Mouse (Mus musculus): Measurements from ENCODE around the gene Nutf2-ps1. TPM values are rescaled to one million over a fixed set of nuclear protein-coding genes. Genes with fewer than 3 reads are reported as not detected.

The Nutf2-ps1 gene
- polyA plus RNA-seq, 1 experiment from 2014 or later: 336 TPM

GRCm38 (mm10) chr19:53564174-53564573 is 24.7 kb downstream of the Nutf2-ps1 start:
- Histone ChIP-seq H3K9ac (no peak overlapping the region), H3K4me1 (no peaks in the 10 kb centered on the region), H3K4me3 (no peak overlapping the region), H3K4me2 (replicated peaks) (no peak overlapping the region), H3K9me3 (replicated peaks) (peaks cover 3% of the 10 kb centered on the region; the same call in 1 of the 2 replicates), H3K27me3 (no peaks in the 10 kb centered on the region), H3K36me3 (no peaks in the 10 kb centered on the region), H3K27ac (no peak overlapping the region)
- WGBS: 50% methylated on average over 4 of the region's 4 CpGs
- ATAC-seq (ENCODE audit: low FRiP score): no peak

- Histone ChIP-seq H3K9ac (no peak overlapping the region), H3K27me3 (peaks cover 3% of the 10 kb centered on the region; the same call in 1 of the 2 replicates), H3K4me3 (no peak overlapping the region), H3K9me3 (replicated peaks) (peaks cover 3% of the 10 kb centered on the region; the same call in 1 of the 2 replicates), H3K4me2 (replicated peaks) (no peak overlapping the region), H3K4me1 (peaks cover 8% of the 10 kb centered on the region), H3K27ac (no peak overlapping the region), H3K36me3 (no peaks in the 10 kb centered on the region)
- WGBS: 78% methylated on average over 3 of the region's 3 CpGs
- no peak for ATAC-seq (ENCODE audit: low FRiP score)
Observed at GRCm38 (mm10) chr19:53560436-53560835, 28.4 kb downstream of the Nutf2-ps1 start.

GRCm38 (mm10) chr19:53557267-53557936 is 31.5 kb downstream of the Nutf2-ps1 start:
- no peak overlapping the region for H3K27ac ChIP-seq
- ATAC-seq (ENCODE audit: low FRiP score): no peak
- H3K36me3 ChIP-seq: no peaks in the 10 kb centered on the region
- WGBS: 38% methylated on average over 20 of the region's 20 CpGs
- H3K4me2 ChIP-seq (replicated peaks): peak overlapping the region; percentile 34
- peaks cover 8% of the 10 kb centered on the region for H3K4me1 ChIP-seq
- H3K9me3 ChIP-seq (replicated peaks): no peaks in the 10 kb centered on the region
- no peak overlapping the region for H3K9ac ChIP-seq
- H3K4me3 ChIP-seq: no peak overlapping the region
- H3K27me3 ChIP-seq: peaks cover 3% of the 10 kb centered on the region; the same call in 1 of the 2 replicates

GRCm38 (mm10) chr19:53556841-53557240 is 32.0 kb downstream of the Nutf2-ps1 start:
- Histone ChIP-seq H3K4me2 (replicated peaks) (peak overlapping the region; percentile 34; the same call in 1 of the 2 replicates), H3K27ac (no peak overlapping the region), H3K9ac (no peak overlapping the region), H3K9me3 (replicated peaks) (no peaks in the 10 kb centered on the region), H3K4me1 (peaks cover 8% of the 10 kb centered on the region), H3K27me3 (peaks cover 3% of the 10 kb centered on the region; the same call in 1 of the 2 replicates), H3K36me3 (no peaks in the 10 kb centered on the region), H3K4me3 (no peak overlapping the region)
- 27% methylated on average over 6 of the region's 6 CpGs for WGBS
- no peak for ATAC-seq (ENCODE audit: low FRiP score)

- Histone ChIP-seq H3K4me3 (no peak overlapping the region), H3K4me2 (replicated peaks) (no peak overlapping the region), H3K9ac (no peak overlapping the region), H3K27me3 (peaks cover 3% of the 10 kb centered on the region; the same call in 1 of the 2 replicates), H3K4me1 (peaks cover 8% of the 10 kb centered on the region), H3K27ac (no peak overlapping the region), H3K36me3 (no peaks in the 10 kb centered on the region), H3K9me3 (replicated peaks) (no peaks in the 10 kb centered on the region)
- no peak for ATAC-seq (ENCODE audit: low FRiP score)
- WGBS: 75% methylated on average over 5 of the region's 5 CpGs
Observed at GRCm38 (mm10) chr19:53554981-53555616, 33.8 kb downstream of the Nutf2-ps1 start.

- Histone ChIP-seq H3K4me3 (no peak overlapping the region), H3K4me2 (replicated peaks) (no peak overlapping the region), H3K9me3 (replicated peaks) (no peaks in the 10 kb centered on the region), H3K4me1 (peaks cover 8% of the 10 kb centered on the region), H3K36me3 (no peaks in the 10 kb centered on the region), H3K27me3 (peaks cover 3% of the 10 kb centered on the region; the same call in 1 of the 2 replicates), H3K9ac (no peak overlapping the region), H3K27ac (no peak overlapping the region)
- 86% methylated on average over 11 of the region's 11 CpGs for WGBS
- no peak for ATAC-seq (ENCODE audit: low FRiP score)
Observed at GRCm38 (mm10) chr19:53554402-53554801, 34.5 kb downstream of the Nutf2-ps1 start.

GRCm38 (mm10) chr19:53552795-53553194 is 36.1 kb downstream of the Nutf2-ps1 start:
- no peak overlapping the region for H3K4me3 ChIP-seq
- WGBS: 58% methylated on average over 6 of the region's 6 CpGs
- H3K4me2 ChIP-seq (replicated peaks): no peak overlapping the region
- H3K9me3 ChIP-seq (replicated peaks): no peaks in the 10 kb centered on the region
- no peak for ATAC-seq (ENCODE audit: low FRiP score)
- H3K9ac ChIP-seq: no peak overlapping the region
- no peak overlapping the region for H3K27ac ChIP-seq
- H3K36me3 ChIP-seq: no peaks in the 10 kb centered on the region
- peaks cover 8% of the 10 kb centered on the region for H3K4me1 ChIP-seq
- H3K27me3 ChIP-seq: peaks cover 3% of the 10 kb centered on the region; the same call in 1 of the 2 replicates

GRCm38 (mm10) chr19:53552216-53552786 is 36.6 kb downstream of the Nutf2-ps1 start:
- whole genome bisulfite sequencing: 35% methylated on average over 10 of the region's 10 CpGs
- Histone ChIP-seq H3K36me3 (no peaks in the 10 kb centered on the region), H3K4me2 (replicated peaks) (no peak overlapping the region), H3K9ac (no peak overlapping the region), H3K9me3 (replicated peaks) (no peaks in the 10 kb centered on the region), H3K27ac (no peak overlapping the region), H3K4me3 (no peak overlapping the region), H3K27me3 (peaks cover 3% of the 10 kb centered on the region; the same call in 1 of the 2 replicates), H3K4me1 (peaks cover 9% of the 10 kb centered on the region)
- no peak for ATAC-seq (ENCODE audit: low FRiP score)

GRCm38 (mm10) chr19:53550972-53551371 is 37.9 kb downstream of the Nutf2-ps1 start:
- H3K4me1 ChIP-seq: peaks cover 5% of the 10 kb centered on the region
- H3K4me3 ChIP-seq: no peak overlapping the region
- no peak for ATAC-seq (ENCODE audit: low FRiP score)
- H3K36me3 ChIP-seq: no peaks in the 10 kb centered on the region
- H3K27me3 ChIP-seq: peaks cover 3% of the 10 kb centered on the region; the same call in 1 of the 2 replicates
- no peak overlapping the region for H3K4me2 ChIP-seq (replicated peaks)
- H3K9ac ChIP-seq: no peak overlapping the region
- no peaks in the 10 kb centered on the region for H3K9me3 ChIP-seq (replicated peaks)
- no peak overlapping the region for H3K27ac ChIP-seq
- 84% methylated on average over 12 of the region's 12 CpGs for WGBS

GRCm38 (mm10) chr19:53547597-53547996 is 41.3 kb downstream of the Nutf2-ps1 start:
- no peak for ATAC-seq (ENCODE audit: low FRiP score)
- H3K27ac ChIP-seq: no peak overlapping the region
- H3K27me3 ChIP-seq: no peaks in the 10 kb centered on the region
- H3K9me3 ChIP-seq (replicated peaks): no peaks in the 10 kb centered on the region
- no peak overlapping the region for H3K4me2 ChIP-seq (replicated peaks)
- H3K36me3 ChIP-seq: no peaks in the 10 kb centered on the region
- 19% methylated on average over 8 of the region's 8 CpGs for WGBS
- H3K4me3 ChIP-seq: no peak overlapping the region
- no peak overlapping the region for H3K9ac ChIP-seq
- peaks cover 5% of the 10 kb centered on the region for H3K4me1 ChIP-seq

GRCm38 (mm10) chr19:53544923-53545561 is 43.8 kb downstream of the Nutf2-ps1 start:
- H3K9me3 ChIP-seq (replicated peaks): no peaks in the 10 kb centered on the region
- whole genome bisulfite sequencing: 67% methylated on average over 4 of the region's 4 CpGs
- H3K27me3 ChIP-seq: no peaks in the 10 kb centered on the region
- no peaks in the 10 kb centered on the region for H3K36me3 ChIP-seq
- no peak overlapping the region for H3K4me2 ChIP-seq (replicated peaks)
- ATAC-seq (ENCODE audit: low FRiP score): no peak
- H3K4me1 ChIP-seq: peaks cover 5% of the 10 kb centered on the region
- H3K27ac ChIP-seq: no peak overlapping the region
- H3K4me3 ChIP-seq: no peak overlapping the region
- no peak overlapping the region for H3K9ac ChIP-seq

- Histone ChIP-seq H3K36me3 (no peaks in the 10 kb centered on the region), H3K27ac (no peak overlapping the region), H3K9ac (no peak overlapping the region), H3K4me2 (replicated peaks) (no peak overlapping the region), H3K4me1 (peaks cover 5% of the 10 kb centered on the region), H3K4me3 (no peak overlapping the region), H3K9me3 (replicated peaks) (no peaks in the 10 kb centered on the region), H3K27me3 (no peaks in the 10 kb centered on the region)
- 45% methylated on average over 5 of the region's 5 CpGs for WGBS
- ATAC-seq (ENCODE audit: low FRiP score): no peak
Observed at GRCm38 (mm10) chr19:53543602-53544001, 45.3 kb downstream of the Nutf2-ps1 start.
